Mouse (Mus musculus) ovary, postnatal 36 days (tissue): ENCODE results near the gene Ctnnbip1.

Experiments
- DNase-seq: peaks from one replicate; pipeline ENCODE4 v3.0.0; 2022; ENCODE audit warnings: low spot score, mixed read lengths

Gene Ctnnbip1

GRCm38 (mm10) chr4:149561986-149562904, 44.2 kb downstream of the Ctnnbip1 start:
- no peak for DNase-seq

GRCm38 (mm10) chr4:149562905-149563347, 44.9 kb downstream of the Ctnnbip1 start:
- DNase-seq, result no peak

- DNase-seq, result no peak
Observed at GRCm38 (mm10) chr4:149563941-149564361, 45.9 kb downstream of the Ctnnbip1 start.

- DNase-seq, result peak; percentile 55
Observed at GRCm38 (mm10) chr4:149564452-149565407, 46.7 kb downstream of the Ctnnbip1 start.

- peak; percentile 49 for DNase-seq
Observed at GRCm38 (mm10) chr4:149567432-149568026, 49.5 kb downstream of the Ctnnbip1 start.

GRCm38 (mm10) chr4:149568622-149569021, 50.6 kb downstream of the Ctnnbip1 start:
- no peak for DNase-seq

- DNase-seq, result no peak
Observed at GRCm38 (mm10) chr4:149569781-149570497, 51.9 kb downstream of the Ctnnbip1 start.

- DNase-seq, result no peak
Observed at GRCm38 (mm10) chr4:149570498-149570863, 52.4 kb downstream of the Ctnnbip1 start.

GRCm38 (mm10) chr4:149571209-149571608, 53.2 kb downstream of the Ctnnbip1 start:
- DNase-seq, result no peak

- DNase-seq, result peak; percentile 65
Observed at GRCm38 (mm10) chr4:149571651-149572149, 53.7 kb downstream of the Ctnnbip1 start.

GRCm38 (mm10) chr4:149572446-149572845, 54.4 kb downstream of the Ctnnbip1 start:
- DNase-seq, result no peak

- no peak for DNase-seq
Observed at GRCm38 (mm10) chr4:149572851-149573250, 54.8 kb downstream of the Ctnnbip1 start.

GRCm38 (mm10) chr4:149574391-149574821, 56.4 kb downstream of the Ctnnbip1 start:
- DNase-seq, result peak; percentile 15

- no peak for DNase-seq
Observed at GRCm38 (mm10) chr4:149576061-149576460, 58.0 kb downstream of the Ctnnbip1 start.

- no peak for DNase-seq
Observed at GRCm38 (mm10) chr4:149576993-149577548, 59.0 kb downstream of the Ctnnbip1 start.

- DNase-seq, result no peak
Observed at GRCm38 (mm10) chr4:149578085-149578681, 60.1 kb downstream of the Ctnnbip1 start.

GRCm38 (mm10) chr4:149578831-149579230, 60.8 kb downstream of the Ctnnbip1 start:
- no peak for DNase-seq

- no peak for DNase-seq
Observed at GRCm38 (mm10) chr4:149585236-149585635, 67.2 kb downstream of the Ctnnbip1 start.

GRCm38 (mm10) chr4:149586044-149586782, 68.2 kb downstream of the Ctnnbip1 start, which contains the start of gene Clstn1:
TSS of gene Clstn1 (plus strand) at chr4:149586468.
- DNase-seq, result peak; percentile 64
